Mouse (Mus musculus) kidney, embryonic 14.5 days (tissue): ENCODE measurements around the gene Tbxa2r. TPM values are rescaled to one million over a fixed set of nuclear protein-coding genes. Genes with fewer than 3 reads are reported as not detected.

Source experiments
- ATAC-seq: fragments of 200-750 bp; cut with Nextera tagmentation; 2 replicates; pipeline ENCODE4 v1.8.0; 2017; ENCODE audit warnings: moderate number of reproducible peaks, mild to moderate bottlenecking, moderate TSS enrichment, moderate library complexity; ENCODE audit not compliant: low FRiP score, low TSS enrichment
- H3K27ac ChIP-seq: fragments of 300-500 bp; sonication (generic); 2 replicates; pipeline ENCODE4 v1.5.1; 2014; ENCODE audit warnings: low read depth, mild to moderate bottlenecking, low read length, moderate library complexity, mixed read lengths
- H3K27me3 ChIP-seq: fragments of 300-500 bp; sonication (generic); 2 replicates; pipeline ENCODE4 v1.6.1; 2014; ENCODE audit warnings: mild to moderate bottlenecking, low read length; ENCODE audit not compliant: control insufficient read depth, insufficient read depth
- H3K36me3 ChIP-seq: fragments of 300-500 bp; sonication (generic); 2 replicates; pipeline ENCODE4 v1.6.1; 2014; ENCODE audit warnings: low read length, mixed read lengths; ENCODE audit not compliant: control insufficient read depth, insufficient read depth
- H3K4me1 ChIP-seq: fragments of 300-500 bp; sonication (generic); 2 replicates; pipeline ENCODE4 v1.6.1; 2014; ENCODE audit warnings: low read length, mixed read lengths; ENCODE audit not compliant: control insufficient read depth, insufficient read depth
- H3K4me2 ChIP-seq: fragments of 300-500 bp; sonication (generic); replicated peaks from 2 replicates; pipeline ENCODE4 v1.6.1; 2014; ENCODE audit warnings: low read depth, mild to moderate bottlenecking, low read length
- H3K4me3 ChIP-seq: fragments of 300-500 bp; sonication (generic); 2 replicates; pipeline ENCODE4 v1.5.1; 2014; ENCODE audit warnings: mild to moderate bottlenecking, low read length
- H3K9ac ChIP-seq: fragments of 300-500 bp; sonication (generic); 2 replicates; pipeline ENCODE4 v1.6.1; 2014; ENCODE audit warnings: low read depth, mild to moderate bottlenecking, low read length, moderate library complexity
- H3K9me3 ChIP-seq: fragments of 300-500 bp; sonication (generic); 2 replicates; pipeline ENCODE4 v1.6.1; 2016; ENCODE audit warnings: low read length; ENCODE audit not compliant: control insufficient read depth
- WGBS: fragments of 180-500 bp; shearing (Covaris S2); extraction: QIAGEN DNeasy Blood & Tissue Kit; methylation state at CpG from one replicate; pipeline ENCODE4 v1.1.7; 2014; 5-methylcytosine and 5-hydroxymethylcytosine counted together
- polyA plus RNA-seq: library from polyadenylated mRNA; unstranded; fragments of >200 nt; fragmentation: Nextera tagmentation; extraction: Ambion mirVana; gene quantifications from 2 replicates; pipeline ENCODE4 v1.2.1, GENCODE M21; 2014

The Tbxa2r gene
- polyA plus RNA-seq, 1 experiment from 2014 or later = 10.1 TPM

- H3K4me3 ChIP-seq = peak overlapping the region; percentile 34
- 11% methylated on average over 28 of the region's 28 CpGs for WGBS
- no peaks in the 10 kb centered on the region for H3K9me3 ChIP-seq
- peak overlapping the region; percentile 28; the same call in 1 of the 2 replicates for H3K9ac ChIP-seq
- H3K4me1 ChIP-seq = peaks cover 28% of the 10 kb centered on the region
- 0 out of 2 replicates have a peak, but pooled peaks have one; percentile 5 for ATAC-seq
- no peak overlapping the region for H3K27ac ChIP-seq
- peaks cover 14% of the 10 kb centered on the region for H3K27me3 ChIP-seq
- H3K4me2 ChIP-seq = peak overlapping the region; percentile 68
- peaks cover 36% of the 10 kb centered on the region for H3K36me3 ChIP-seq
Observed at GRCm38 (mm10) chr10:81364666-81365065, 36.1 kb downstream of the Tbxa2r start.

DNA sequence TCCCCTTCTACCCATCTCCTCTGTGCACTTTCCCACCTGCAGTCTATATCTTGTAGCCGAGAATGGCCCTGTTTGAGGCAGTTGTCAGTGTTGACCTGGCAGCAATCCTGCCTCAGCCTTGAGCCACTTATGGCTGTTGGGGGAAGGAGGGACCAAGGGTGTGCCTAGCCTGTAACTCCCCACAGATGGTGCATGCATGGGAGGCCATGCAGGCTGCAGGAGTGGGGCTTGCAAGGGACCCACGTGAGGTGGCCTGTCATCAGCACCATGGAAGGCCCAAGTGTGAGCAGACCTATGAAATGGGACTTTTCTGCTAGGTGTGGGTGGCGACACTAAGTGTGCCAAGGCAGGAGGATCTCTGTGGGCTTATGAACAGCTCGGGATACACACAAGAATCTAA, 36.5 kb downstream of the Tbxa2r start:
- peaks cover 14% of the 10 kb centered on the region for H3K27me3 ChIP-seq
- 36% methylated on average over 4 of the region's 4 CpGs for WGBS
- no peak overlapping the region for H3K9ac ChIP-seq
- H3K36me3 ChIP-seq = peaks cover 40% of the 10 kb centered on the region
- H3K4me1 ChIP-seq = peaks cover 28% of the 10 kb centered on the region
- H3K9me3 ChIP-seq = no peaks in the 10 kb centered on the region
- peak overlapping the region; percentile 68; the same call in 1 of the 2 replicates for H3K4me2 ChIP-seq
- 0 out of 2 replicates have a peak, but pooled peaks have one; percentile 5 for ATAC-seq
- no peak overlapping the region for H3K27ac ChIP-seq
- peak overlapping the region; percentile 34; the same call in 1 of the 2 replicates for H3K4me3 ChIP-seq

DNA sequence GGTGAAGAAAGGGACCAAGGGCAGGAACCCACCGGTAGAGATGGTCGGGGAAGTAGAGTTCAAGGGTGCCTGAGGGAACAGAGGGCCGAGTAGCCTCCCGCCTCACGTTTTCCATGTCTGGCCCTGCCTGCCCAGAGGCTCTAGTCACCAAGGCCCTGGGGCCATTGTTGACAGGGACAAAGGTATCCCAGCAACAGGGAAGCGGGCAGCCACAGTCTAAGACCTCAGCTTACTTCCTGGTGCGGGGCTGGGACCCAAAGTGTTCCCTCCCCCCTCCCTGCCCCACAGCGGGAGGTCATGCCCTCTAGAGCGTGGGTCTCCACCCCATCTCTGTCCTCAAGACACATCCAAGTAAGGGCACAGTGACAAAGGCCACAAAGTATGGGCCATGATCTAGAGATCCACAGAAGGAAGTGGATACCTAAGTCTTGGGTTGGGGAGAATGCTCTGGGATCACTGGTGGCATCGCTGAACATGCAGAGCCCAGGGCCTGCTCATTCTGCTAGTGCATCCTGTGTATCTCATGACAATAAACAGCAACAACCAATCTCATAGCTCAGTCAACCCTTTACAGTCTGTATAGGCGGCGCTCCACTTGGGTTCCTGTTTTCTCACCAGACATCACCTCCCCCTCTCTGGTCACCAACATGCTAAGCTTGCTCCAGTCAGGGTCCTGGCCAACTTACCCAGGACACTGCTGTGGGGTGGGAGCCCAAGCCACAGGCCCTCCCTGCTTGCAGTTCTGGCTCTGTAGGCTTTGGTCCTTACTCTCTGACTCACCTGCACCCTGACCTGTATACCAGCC, 37.3 kb downstream of the Tbxa2r start, which contains the start of gene 4930404N11Rik:
4930404N11Rik (minus strand) TSS at position 145 of the 805 bp plus-strand sequence.
- peak within 1 kb of the TSS; percentile 34 for H3K4me3 ChIP-seq
- ATAC-seq = no peak

GRCm38 (mm10) chr10:81366477-81367206, 38.1 kb downstream of the Tbxa2r start:
- H3K4me1 ChIP-seq = peaks cover 23% of the 10 kb centered on the region
- 89% methylated on average over 6 of the region's 6 CpGs for WGBS
- peaks cover 56% of the 10 kb centered on the region for H3K36me3 ChIP-seq
- no peaks in the 10 kb centered on the region for H3K9me3 ChIP-seq
- ATAC-seq = no peak
- peaks cover 14% of the 10 kb centered on the region for H3K27me3 ChIP-seq
- no peak overlapping the region for H3K4me3 ChIP-seq
- no peak overlapping the region for H3K9ac ChIP-seq
- no peak overlapping the region for H3K27ac ChIP-seq
- no peak overlapping the region for H3K4me2 ChIP-seq

More for the DNA sequence above, 37.3 kb downstream of the Tbxa2r start, which contains the start of gene 4930404N11Rik:
- Histone ChIP-seq H3K4me1 (peaks cover 24% of the 10 kb centered on the region), H3K36me3 (peaks cover 48% of the 10 kb centered on the region), H3K9ac (peak within 1 kb of the TSS; percentile 28; the same call in 1 of the 2 replicates), H3K4me2 (peak within 1 kb of the TSS; percentile 68), H3K27ac (no peak within 1 kb of the TSS), H3K9me3 (no peaks in the 10 kb centered on the region), H3K27me3 (peaks cover 14% of the 10 kb centered on the region)
- WGBS = 33% methylated on average over 12 of the region's 12 CpGs

- Histone ChIP-seq H3K4me2 (no peak overlapping the region), H3K27me3 (peaks cover 14% of the 10 kb centered on the region), H3K4me1 (peaks cover 23% of the 10 kb centered on the region), H3K9me3 (no peaks in the 10 kb centered on the region), H3K9ac (no peak overlapping the region), H3K4me3 (no peak overlapping the region), H3K27ac (no peak overlapping the region), H3K36me3 (peaks cover 59% of the 10 kb centered on the region)
- 87% methylated on average over 6 of the region's 6 CpGs for WGBS
- no peak for ATAC-seq
Observed at GRCm38 (mm10) chr10:81367207-81367495, 38.6 kb downstream of the Tbxa2r start.

DNA sequence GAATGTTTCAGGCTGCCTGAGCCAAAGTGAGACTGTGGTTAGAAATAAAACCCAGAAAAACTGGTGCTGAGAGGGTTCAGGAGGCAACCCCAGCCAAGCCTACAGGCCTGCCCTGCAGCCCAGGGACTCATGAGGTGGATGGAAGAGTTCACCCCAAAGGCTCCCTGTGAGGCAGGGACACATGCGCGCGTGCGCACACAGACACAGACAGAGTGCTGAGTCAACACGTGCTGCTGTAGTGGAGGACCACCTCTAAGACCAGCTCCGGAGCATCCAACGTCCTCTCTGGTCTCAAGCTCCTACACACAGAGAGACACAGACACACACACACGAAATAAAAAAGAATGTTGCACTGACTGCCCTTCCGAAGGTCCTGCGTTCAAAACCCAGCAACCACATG, 46.8 kb downstream of the Tbxa2r start:
- Histone ChIP-seq H3K4me2 (no peak overlapping the region), H3K4me1 (peaks cover 12% of the 10 kb centered on the region), H3K9me3 (no peaks in the 10 kb centered on the region), H3K27ac (no peak overlapping the region), H3K9ac (no peak overlapping the region), H3K36me3 (peaks cover 51% of the 10 kb centered on the region), H3K27me3 (no peaks in the 10 kb centered on the region), H3K4me3 (no peak overlapping the region)
- no peak for ATAC-seq
- 96% methylated on average over 10 of the region's 10 CpGs for whole genome bisulfite sequencing

DNA sequence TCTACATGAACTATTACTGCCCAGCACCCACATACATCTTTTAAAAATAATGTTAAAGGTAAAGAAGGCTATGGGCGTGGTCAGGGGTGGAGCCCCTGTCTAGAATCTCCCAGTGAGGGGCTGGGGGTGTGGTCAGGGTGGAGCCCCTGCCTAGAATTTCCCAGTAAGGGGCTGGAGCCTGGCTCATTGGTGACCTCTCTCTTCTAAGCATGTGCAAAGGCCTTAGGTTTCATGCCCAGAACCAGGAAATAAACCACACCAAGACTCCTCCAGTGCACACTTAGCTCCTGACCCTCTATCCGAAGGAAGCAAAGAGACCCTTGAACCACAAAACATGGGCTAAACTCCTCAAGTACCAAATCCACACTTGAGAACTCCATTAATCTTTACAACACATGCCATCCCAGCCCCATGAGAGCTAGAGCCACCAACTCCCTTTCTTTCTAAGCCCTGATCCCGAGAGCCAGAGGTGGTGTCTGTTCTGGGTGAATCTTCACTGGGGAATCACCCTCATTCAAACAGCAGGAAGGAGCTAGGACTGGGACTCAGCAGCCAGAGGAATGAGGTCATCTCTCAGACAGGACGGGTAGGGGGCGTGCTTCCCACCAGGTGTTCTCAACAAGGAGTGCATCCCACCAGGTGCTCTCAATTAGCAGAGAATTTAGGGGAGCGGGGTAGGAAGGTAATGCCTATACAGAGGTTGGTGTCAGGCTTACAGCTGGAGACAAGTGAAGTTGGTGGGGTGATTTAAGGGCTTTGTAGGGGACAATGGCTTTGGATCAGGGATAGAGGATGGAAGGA, 48.2 kb downstream of the Tbxa2r start:
- ATAC-seq = no peak
- WGBS = 42% methylated on average over 6 of the region's 6 CpGs

DNA sequence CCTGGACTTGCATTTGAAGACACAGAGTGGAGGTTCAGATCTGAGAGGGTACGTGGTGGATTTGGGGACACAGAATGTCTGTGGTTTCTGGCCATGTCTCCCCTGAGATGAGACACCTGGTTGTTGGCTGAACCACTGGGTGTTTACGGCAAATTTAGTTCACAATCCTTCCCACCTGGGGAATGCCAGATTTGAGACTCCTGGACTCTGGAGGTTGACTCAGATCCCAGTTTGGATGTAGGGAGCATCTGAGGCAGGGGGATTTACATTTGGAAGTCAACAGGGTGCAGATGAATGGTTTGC, 48.8 kb downstream of the Tbxa2r start:
- Histone ChIP-seq H3K36me3 (peaks cover 31% of the 10 kb centered on the region), H3K9ac (peak overlapping the region; percentile 90), H3K4me2 (peak overlapping the region; percentile 76), H3K4me1 (peaks cover 12% of the 10 kb centered on the region), H3K27ac (no peak overlapping the region), H3K4me3 (peak overlapping the region; percentile 82), H3K9me3 (no peaks in the 10 kb centered on the region), H3K27me3 (no peaks in the 10 kb centered on the region)
- no peak for ATAC-seq
- 47% methylated on average over 2 of the region's 2 CpGs for WGBS

More for the DNA sequence above, 48.2 kb downstream of the Tbxa2r start:
- H3K9me3 ChIP-seq = no peaks in the 10 kb centered on the region
- H3K9ac ChIP-seq = peak overlapping the region; percentile 90; the same call in 1 of the 2 replicates
- H3K4me1 ChIP-seq = peaks cover 12% of the 10 kb centered on the region
- peak overlapping the region; percentile 76 for H3K4me2 ChIP-seq
- H3K4me3 ChIP-seq = peak overlapping the region; percentile 82
- no peak overlapping the region; the same call in 1 of the 2 replicates for H3K27ac ChIP-seq
- no peaks in the 10 kb centered on the region for H3K27me3 ChIP-seq
- peaks cover 37% of the 10 kb centered on the region for H3K36me3 ChIP-seq
